ENCODE assay signal across 19 mouse cellular contexts in genomic region chr11:80821794-80822193, GRCm38 (mm10). TPM values are rescaled to one million over a fixed set of nuclear protein-coding genes. Genes with fewer than 3 reads are reported as not detected.
A peak's percentile ranks its signal among the peaks of the same experiment; 100 is the strongest.
DNase-seq lines count a peak whose midpoint lies in the region; ATAC-seq and TF ChIP-seq lines count a peak whose summit lies in the region.
"Had no signal": no experiment of that assay in that cellular context is flagged by ENCODE, and none has a peak within 500 bp of the region (broad histone marks: within the 10 kb centered on the region; RNA-seq: fewer than 3 reads in every experiment).

No protein-coding gene starts in this region.

- H3K4me2 ChIP-seq in heart, postnatal 0 days (ENCODE audit: low read depth, low read length), result no peak overlapping the region
- no peak overlapping the region for H3K4me2 ChIP-seq in midbrain, postnatal 0 days (ENCODE audit: low read depth, low read length, poor library complexity, severe bottlenecking)
- no peak overlapping the region for H3K4me2 ChIP-seq in midbrain, embryonic 14.5 days (ENCODE audit: low read length)
- H3K4me2 ChIP-seq: forebrain, embryonic 12.5 days; hindbrain, embryonic 12.5 days; neural tube, embryonic 15.5 days; stomach, embryonic 15.5 days had no signal

- ATAC-seq in heart, postnatal 0 days (ENCODE audit: insufficient read depth, low read depth), result no peak
- no peak for ATAC-seq in midbrain, postnatal 0 days (ENCODE audit: low FRiP score)
- ATAC-seq in midbrain, embryonic 14.5 days (ENCODE audit: low FRiP score, low TSS enrichment), result no peak
- ATAC-seq: Patski had no signal

- H3K4me3 ChIP-seq in heart, postnatal 0 days (ENCODE audit: low read depth, low read length), result no peak overlapping the region
- H3K4me3 ChIP-seq in midbrain, postnatal 0 days (ENCODE audit: low read depth, low read length), result no peak overlapping the region
- H3K4me3 ChIP-seq in midbrain, embryonic 14.5 days (replicated peaks; ENCODE audit: low read depth, low read length), result no peak overlapping the region
- no peak overlapping the region for H3K4me3 ChIP-seq in small intestine, adult 2 months (ENCODE audit: low read depth, low read length)
- H3K4me3 ChIP-seq: forebrain, embryonic 12.5 days; hindbrain, embryonic 12.5 days; midbrain, embryonic 10.5 days; neural tube, embryonic 15.5 days; stomach, embryonic 15.5 days had no signal

- TF ChIP-seq EP300 in heart, postnatal 0 days (IDR thresholded peaks at IDR 0.05; ENCODE audit: low read depth), result no peak

- peaks cover 21% of the 10 kb centered on the region; the same call in 1 of the 2 replicates for H3K36me3 ChIP-seq in heart, postnatal 0 days (replicated peaks; ENCODE audit: control insufficient read depth, insufficient read depth, low read length)
- H3K36me3 ChIP-seq in midbrain, postnatal 0 days (ENCODE audit: insufficient read depth, low read length), result no peaks in the 10 kb centered on the region
- H3K36me3 ChIP-seq in midbrain, embryonic 14.5 days (ENCODE audit: control insufficient read depth, insufficient read depth, low read length), result peaks cover 7% of the 10 kb centered on the region; the same call in 1 of the 2 replicates
- peaks cover 26% of the 10 kb centered on the region for H3K36me3 ChIP-seq in small intestine, adult 2 months (ENCODE audit: control insufficient read depth, insufficient read depth, low read length)
- H3K36me3 ChIP-seq: neural tube, embryonic 15.5 days; stomach, embryonic 15.5 days had no signal

- peak; percentile 32 for DNase-seq in embryo, embryonic 10.5 days (ENCODE audit: low spot score)
- no peak for DNase-seq in embryo, embryonic 10 days (ENCODE audit: low spot score)
- no peak for DNase-seq in heart, postnatal 0 days (ENCODE audit: low spot score)
- no peak for DNase-seq in heart, adult 18-20 months
- DNase-seq in midbrain, postnatal 0 days (ENCODE audit: low spot score), result no peak
- DNase-seq in midbrain, embryonic 14.5 days, result no peak
- no peak for DNase-seq in adrenal gland, adult 2 months
- DNase-seq: retina, postnatal 1 day had no signal

- no peaks in the 10 kb centered on the region for H3K9me3 ChIP-seq in heart, postnatal 0 days (replicated peaks; ENCODE audit: control insufficient read depth, low read length)
- H3K9me3 ChIP-seq in midbrain, postnatal 0 days (ENCODE audit: low read length), result no peaks in the 10 kb centered on the region
- no peaks in the 10 kb centered on the region for H3K9me3 ChIP-seq in midbrain, embryonic 14.5 days (ENCODE audit: control insufficient read depth, low read length)
- H3K9me3 ChIP-seq: forebrain, embryonic 12.5 days; hindbrain, embryonic 12.5 days; midbrain, embryonic 10.5 days; neural tube, embryonic 15.5 days; stomach, embryonic 15.5 days had no signal

- no peak overlapping the region for H3K9ac ChIP-seq in heart, postnatal 0 days (replicated peaks; ENCODE audit: low read depth, low read length)
- no peak overlapping the region for H3K9ac ChIP-seq in midbrain, postnatal 0 days (replicated peaks; ENCODE audit: low read length, poor library complexity, severe bottlenecking)
- no peak overlapping the region for H3K9ac ChIP-seq in midbrain, embryonic 14.5 days (replicated peaks; ENCODE audit: low read length)
- H3K9ac ChIP-seq: forebrain, embryonic 12.5 days; hindbrain, embryonic 12.5 days; neural tube, embryonic 15.5 days; stomach, embryonic 15.5 days had no signal

- peaks cover 13% of the 10 kb centered on the region for H3K4me1 ChIP-seq in heart, postnatal 0 days (ENCODE audit: control insufficient read depth, insufficient read depth)
- 0 out of 2 replicates have a peak, but pooled peaks cover 4% of the 10 kb centered on the region for H3K4me1 ChIP-seq in midbrain, postnatal 0 days (ENCODE audit: insufficient read depth, low read length)
- H3K4me1 ChIP-seq in midbrain, embryonic 14.5 days (ENCODE audit: control insufficient read depth, insufficient read depth, low read length), result no peaks in the 10 kb centered on the region
- H3K4me1 ChIP-seq in small intestine, adult 2 months (ENCODE audit: control insufficient read depth, insufficient read depth, insufficient read length, low read length), result peaks cover 24% of the 10 kb centered on the region; the same call in 1 of the 2 replicates

- peak overlapping the region; percentile 73; the same call in 1 of the 2 replicates for H3K27ac ChIP-seq in heart, postnatal 0 days (ENCODE audit: low read depth)
- H3K27ac ChIP-seq in midbrain, postnatal 0 days (ENCODE audit: low read depth, low read length), result no peak overlapping the region
- H3K27ac ChIP-seq in midbrain, embryonic 14.5 days (replicated peaks; ENCODE audit: low read depth, low read length), result no peak overlapping the region
- peak overlapping the region; percentile 53; the same call in 1 of the 2 replicates for H3K27ac ChIP-seq in small intestine, adult 2 months (ENCODE audit: insufficient read depth, low read depth, low read length)
- H3K27ac ChIP-seq: forebrain, embryonic 12.5 days; hindbrain, embryonic 12.5 days; neural tube, embryonic 15.5 days had no signal

- H3K27me3 ChIP-seq in heart, postnatal 0 days (ENCODE audit: control insufficient read depth, insufficient read depth, low read length), result no peaks in the 10 kb centered on the region
- H3K27me3 ChIP-seq in midbrain, postnatal 0 days (ENCODE audit: insufficient read depth, low read length), result no peaks in the 10 kb centered on the region
- no peaks in the 10 kb centered on the region for H3K27me3 ChIP-seq in midbrain, embryonic 14.5 days (ENCODE audit: control insufficient read depth, insufficient read depth, low read length)
- no peaks in the 10 kb centered on the region for H3K27me3 ChIP-seq in small intestine, adult 2 months (ENCODE audit: control insufficient read depth, insufficient read depth, low read length)
- H3K27me3 ChIP-seq: forebrain, embryonic 12.5 days; hindbrain, embryonic 12.5 days; neural tube, embryonic 15.5 days; Patski; stomach, embryonic 15.5 days had no signal

- WGBS in heart, postnatal 0 days, result 73% methylated on average over 9 of the region's 9 CpGs
- WGBS in midbrain, postnatal 0 days, result 91% methylated on average over 9 of the region's 9 CpGs
- WGBS in midbrain, embryonic 14.5 days, result 91% methylated on average over 9 of the region's 9 CpGs
- WGBS in small intestine, adult 2 months, result 77% methylated on average over 9 of the region's 9 CpGs

- 0 out of 2 replicates have a peak, but pooled peaks have one; percentile 17 for TF ChIP-seq CTCF in heart, postnatal 0 days (IDR thresholded peaks at IDR 0.05; ENCODE audit: low read depth)
- TF ChIP-seq CTCF in midbrain, postnatal 0 days (IDR thresholded peaks at IDR 0.05), result peak; percentile 50
- no peak for TF ChIP-seq CTCF in small intestine, adult 2 months (IDR thresholded peaks at IDR 0.05; ENCODE audit: extremely low read depth, insufficient read length, insufficient replicate concordance, low read depth, low read length)

- TF ChIP-seq POLR2A in small intestine, adult 2 months (IDR thresholded peaks at IDR 0.05; ENCODE audit: low read depth, low read length), result no peak

RNA-seq across cellular contexts. Expression of gene Tmem98, which starts 11.8 kb away (rescaled TPM):
- 104 and 111 TPM in 2 replicates for total RNA-seq in heart, postnatal 0 days (2014; rRNA removed; ENCODE audit: low replicate concordance)
- 74.4 and 78.0 TPM in 2 replicates for polyA plus RNA-seq in heart, postnatal 0 days (2015; fragmentation: Nextera tagmentation; extraction: Ambion mirVana)
- 10 to 100 TPM; 12.0 to 14.0 TPM for total RNA-seq in heart, adult 18-20 months (2021)
- total RNA-seq in midbrain, postnatal 0 days (2014; rRNA removed), result 11.6 and 12.6 TPM in 2 replicates
- 12.6 and 14.1 TPM in 2 replicates for polyA plus RNA-seq in midbrain, postnatal 0 days (2015; fragmentation: Nextera tagmentation; extraction: Ambion mirVana)
- polyA plus RNA-seq in midbrain, embryonic 14.5 days (2014; fragmentation: Nextera tagmentation; extraction: Ambion mirVana), result 22.4 and 28.7 TPM in 2 replicates
- polyA plus RNA-seq in small intestine, adult 2 months (2012; rRNA removed), result 100 and 209 TPM in 2 replicates
- total RNA-seq in adrenal gland, adult 2 months (2021), result 10 to 100 TPM; 39.6 to 73.2 TPM
- polyA plus RNA-seq in adrenal gland, adult 2 months (2012; rRNA removed), result 76.9 and 108 TPM in 2 replicates

RNA-seq across cellular contexts. Expression of gene Spaca3, which starts 36.4 kb away (rescaled TPM):
- total RNA-seq in heart, postnatal 0 days (2014; rRNA removed; ENCODE audit: low replicate concordance), result not detected in 2 replicates
- 0.14 TPM in 1 of 2 replicates, not detected in the other for polyA plus RNA-seq in heart, postnatal 0 days (2015; fragmentation: Nextera tagmentation; extraction: Ambion mirVana)
- total RNA-seq in heart, adult 18-20 months (2021), result not detected
- not detected in 2 replicates for total RNA-seq in midbrain, postnatal 0 days (2014; rRNA removed)
- polyA plus RNA-seq in midbrain, postnatal 0 days (2015; fragmentation: Nextera tagmentation; extraction: Ambion mirVana), result not detected in 2 replicates
- polyA plus RNA-seq in midbrain, embryonic 14.5 days (2014; fragmentation: Nextera tagmentation; extraction: Ambion mirVana), result not detected in 2 replicates
- not detected in 2 replicates for polyA plus RNA-seq in small intestine, adult 2 months (2012; rRNA removed)
- total RNA-seq in adrenal gland, adult 2 months (2021), result not detected
- not detected in 2 replicates for polyA plus RNA-seq in adrenal gland, adult 2 months (2012; rRNA removed)
- total RNA-seq: common myeloid progenitor, adult 5-6 weeks; heart, adult 8-10 months; layer of hippocampus, postnatal 25 days had no signal
- polyA plus RNA-seq: forebrain, embryonic 12.5 days; hindbrain, embryonic 12.5 days; limb, embryonic 11.5 days; midbrain, embryonic 10.5 days; neural tube, embryonic 15.5 days; Patski; stomach, embryonic 15.5 days had no signal

RNA-seq across cellular contexts. Expression of gene Myo1d, which starts 42.0 kb away (rescaled TPM):
- 4.5 and 13.3 TPM in 2 replicates for total RNA-seq in heart, postnatal 0 days (2014; rRNA removed; ENCODE audit: low replicate concordance)
- polyA plus RNA-seq in heart, postnatal 0 days (2015; fragmentation: Nextera tagmentation; extraction: Ambion mirVana), result 4.0 and 4.6 TPM in 2 replicates
- total RNA-seq in heart, adult 18-20 months (2021), result 10 to 100 TPM; 10.1 to 10.3 TPM
- 2.5 and 3.0 TPM in 2 replicates for total RNA-seq in midbrain, postnatal 0 days (2014; rRNA removed)
- polyA plus RNA-seq in midbrain, postnatal 0 days (2015; fragmentation: Nextera tagmentation; extraction: Ambion mirVana), result 1.4 and 1.8 TPM in 2 replicates
- polyA plus RNA-seq in midbrain, embryonic 14.5 days (2014; fragmentation: Nextera tagmentation; extraction: Ambion mirVana), result 1.7 and 2.6 TPM in 2 replicates
- 66.0 and 139 TPM in 2 replicates for polyA plus RNA-seq in small intestine, adult 2 months (2012; rRNA removed)
- 10 to 100 TPM; 63.8 to 87.9 TPM for total RNA-seq in adrenal gland, adult 2 months (2021)
- 47.2 and 70.7 TPM in 2 replicates for polyA plus RNA-seq in adrenal gland, adult 2 months (2012; rRNA removed)

Comparison
In these comparisons a context has a peak if more than half of its experiments do, and no peak if none do; other contexts are left out.
1. H3K27ac ChIP-seq: peak in heart, postnatal 0 days (single experiment) and small intestine, adult 2 months (single experiment); none in midbrain, postnatal 0 days (single experiment) and midbrain, embryonic 14.5 days (single experiment).